Mouse (Mus musculus) hindbrain, postnatal 0 days (tissue): ENCODE results near the gene Pcare. TPM values are rescaled to one million over a fixed set of nuclear protein-coding genes. Genes with fewer than 3 reads are reported as not detected.
"Not testable (repeated sequence)": the region's sequence is repeated elsewhere in the genome, so short reads cannot be mapped to it uniquely, and the experiment has no call there.

Experiments
- ATAC-seq: fragments of 200-750 bp; cut with Nextera tagmentation; 2 replicates; pipeline ENCODE4 v1.8.0; 2017; ENCODE audit warnings: mild to moderate bottlenecking, moderate TSS enrichment, moderate library complexity
- DNase-seq: peaks from one replicate; pipeline ENCODE4 v3.0.0-alpha.2; 2015; ENCODE audit warnings: low spot score
- H3K27ac ChIP-seq: fragments of 300-500 bp; sonication (generic); 2 replicates; pipeline ENCODE4 v1.5.1; 2014; ENCODE audit warnings: mild to moderate bottlenecking
- H3K27me3 ChIP-seq: fragments of 300-500 bp; sonication (generic); 2 replicates; pipeline ENCODE4 v1.6.1; 2014; ENCODE audit warnings: low read length, mixed read lengths; ENCODE audit not compliant: insufficient read depth
- H3K36me3 ChIP-seq: fragments of 300-500 bp; sonication (generic); 2 replicates; pipeline ENCODE4 v1.6.1; 2014; ENCODE audit warnings: low read length, mixed read lengths; ENCODE audit not compliant: insufficient read depth
- H3K4me1 ChIP-seq: fragments of 300-500 bp; sonication (generic); 2 replicates; pipeline ENCODE4 v1.6.1; 2014; ENCODE audit warnings: antibody characterized with exemption, low read length, mixed read lengths; ENCODE audit not compliant: insufficient read depth
- H3K4me2 ChIP-seq: fragments of 300-500 bp; sonication (generic); 2 replicates; pipeline ENCODE4 v1.6.1; 2014; ENCODE audit warnings: low read depth, mild to moderate bottlenecking, low read length, moderate library complexity, mixed read lengths
- H3K4me3 ChIP-seq: fragments of 300-500 bp; sonication (generic); 2 replicates; pipeline ENCODE4 v1.5.1; 2014; ENCODE audit warnings: low read length
- H3K9ac ChIP-seq: fragments of 300-500 bp; sonication (generic); replicated peaks from 2 replicates; pipeline ENCODE4 v1.6.1; 2014; ENCODE audit warnings: mild to moderate bottlenecking, low read length, moderate library complexity, mixed read lengths
- H3K9me3 ChIP-seq: fragments of 300-500 bp; sonication (generic); 2 replicates; pipeline ENCODE4 v1.6.1; 2016; ENCODE audit warnings: low read length, mixed read lengths
- CTCF ChIP-seq: IDR thresholded peaks from 2 replicates; pipeline ENCODE4 v1.5.1; 2016; ENCODE audit warnings: antibody characterized with exemption, control low read depth, low read depth
- WGBS: fragments of 180-500 bp; shearing (Covaris S2); extraction: QIAGEN DNeasy Blood & Tissue Kit; methylation state at CpG from one replicate; pipeline ENCODE4 v1.1.7; 2014; 5-methylcytosine and 5-hydroxymethylcytosine counted together
- polyA plus RNA-seq: library from polyadenylated mRNA; unstranded; fragments of >200 nt; fragmentation: Nextera tagmentation; extraction: Ambion mirVana; gene quantifications from 2 replicates; pipeline ENCODE4 v1.2.1, GENCODE M21; 2015
- total RNA-seq: library from RNA; depleted of rRNA; stranded (reverse); fragments of >200 nt; gene quantifications from 2 replicates; pipeline ENCODE4 v1.2.3, GENCODE M21; 2014

Pcare gene
- total and polyA plus RNA-seq, 2 experiments from 2014 or later: not detected

DNA sequence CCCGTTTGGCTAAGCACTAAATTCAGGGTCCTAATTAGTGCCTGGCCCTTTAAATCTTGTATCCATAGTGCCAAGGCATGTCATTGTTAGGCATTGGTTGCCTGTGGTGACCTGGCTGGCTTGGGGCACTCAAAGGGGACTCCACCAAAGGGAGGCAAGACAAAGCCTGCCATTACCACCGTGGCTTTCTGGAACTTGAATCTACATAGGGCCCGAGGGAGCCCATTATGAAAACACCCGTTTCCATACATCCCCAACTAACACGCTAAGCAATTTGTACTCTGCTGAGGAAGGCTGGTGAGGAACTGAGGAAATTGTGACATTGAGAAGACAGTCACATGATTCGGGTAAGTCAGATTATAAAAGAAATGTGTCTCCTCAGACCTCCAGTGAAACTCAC, 16.9 kb upstream of the Pcare start:
- Histone ChIP-seq H3K36me3 (no peaks in the 10 kb centered on the region), H3K27me3 (no peaks in the 10 kb centered on the region), H3K4me1 (no peaks in the 10 kb centered on the region), H3K4me3 (no peak overlapping the region), H3K4me2 (peak overlapping the region; percentile 14; the same call in 1 of the 2 replicates), H3K9ac (no peak overlapping the region), H3K27ac (no peak overlapping the region), H3K9me3 (no peaks in the 10 kb centered on the region)
- WGBS: 9% methylated on average over 6 of the region's 6 CpGs
- DNase-seq (peak; percentile 63), ATAC-seq (peak; percentile 69; the same call in 1 of the 2 replicates)
- no peak for TF ChIP-seq CTCF

DNA sequence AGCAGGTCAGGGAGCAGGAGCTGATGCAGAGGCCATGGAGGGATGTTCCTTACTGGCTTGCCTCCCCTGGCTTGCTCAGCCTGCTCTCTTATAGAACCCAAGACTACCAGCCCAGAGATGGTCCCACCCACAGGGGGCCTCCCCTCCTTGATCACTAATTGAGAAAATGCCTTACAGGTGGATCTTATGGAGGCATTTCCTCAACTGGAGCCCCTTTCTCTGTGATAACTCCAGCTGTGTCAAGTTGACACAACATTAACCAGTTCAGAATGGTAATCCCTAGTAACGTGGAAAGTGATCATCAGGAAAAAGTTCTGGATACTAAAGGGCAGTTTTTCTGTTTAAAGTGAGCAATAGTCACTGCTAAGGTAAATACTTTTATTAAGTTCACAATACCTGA, 15.5 kb upstream of the Pcare start, which contains the start of gene Clip4:
Clip4 (plus strand) TSS at position 301 of the 400 bp plus-strand sequence.
- not testable (repeated sequence) for H3K27me3 ChIP-seq, H3K9ac ChIP-seq, H3K36me3 ChIP-seq, H3K4me1 ChIP-seq, H3K9me3 ChIP-seq, H3K4me3 ChIP-seq, H3K4me2 ChIP-seq, ATAC-seq, H3K27ac ChIP-seq, DNase-seq
- WGBS: 90% methylated on average over 1 of the region's 1 CpGs

DNA sequence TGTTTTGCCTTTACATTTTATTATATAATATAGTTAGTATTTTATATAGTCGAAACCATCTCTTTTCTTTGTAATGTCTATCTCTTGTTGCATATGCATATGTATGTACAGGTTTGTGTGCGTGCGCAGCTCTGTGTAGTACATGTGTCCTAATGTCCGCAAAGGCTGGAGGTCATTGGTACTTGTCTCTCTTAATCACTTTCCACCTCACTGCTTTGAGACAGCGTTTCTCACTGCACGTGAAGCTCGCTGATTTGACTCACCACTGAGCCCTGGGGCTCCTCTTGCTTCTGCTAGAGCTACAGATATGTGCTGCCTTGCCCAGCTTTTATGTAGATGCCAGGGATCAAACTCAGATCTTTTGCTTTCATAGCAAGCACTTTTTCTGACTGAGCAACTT, 7.8 kb upstream of the Pcare start:
- H3K4me2 ChIP-seq: no peak overlapping the region
- WGBS: 62% methylated on average over 7 of the region's 7 CpGs

DNA sequence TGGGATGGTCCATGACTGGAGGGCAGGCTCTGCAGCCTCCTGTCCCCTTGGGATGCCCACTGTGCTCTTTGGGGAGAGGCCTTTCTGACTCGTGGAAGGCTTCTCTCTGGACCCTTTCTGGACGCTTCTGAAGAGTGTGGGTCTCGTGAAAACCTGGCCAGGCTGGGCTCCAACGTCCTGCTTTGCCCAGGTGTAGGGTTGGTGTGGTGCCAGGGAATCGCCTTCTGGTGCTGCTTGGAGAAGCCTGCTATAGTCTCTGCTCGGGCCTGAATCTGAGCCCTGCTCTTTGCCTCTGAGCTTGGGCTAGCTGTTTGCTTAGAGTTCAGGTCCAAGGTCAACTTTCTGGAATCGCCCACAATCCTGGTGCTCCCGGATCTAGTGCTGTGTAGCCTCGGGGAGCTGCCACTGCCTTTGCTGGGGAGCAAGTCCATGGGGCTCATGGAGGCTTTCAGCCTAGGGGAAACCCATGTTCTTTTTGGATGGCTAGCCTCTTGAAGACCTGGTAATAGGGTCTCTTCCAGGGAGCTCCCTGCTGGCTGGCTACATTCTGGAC, 3.0 kb downstream of the Pcare start:
- no peak for TF ChIP-seq CTCF
- H3K27me3 ChIP-seq: no peaks in the 10 kb centered on the region
- no peak overlapping the region for H3K4me3 ChIP-seq
- no peak overlapping the region for H3K4me2 ChIP-seq
- no peaks in the 10 kb centered on the region for H3K9me3 ChIP-seq
- no peak overlapping the region for H3K9ac ChIP-seq
- ATAC-seq (no peak), DNase-seq (no peak)
- WGBS: 80% methylated on average over 9 of the region's 9 CpGs
- no peak overlapping the region for H3K27ac ChIP-seq
- H3K4me1 ChIP-seq: peaks cover 13% of the 10 kb centered on the region; the same call in 1 of the 2 replicates
- no peaks in the 10 kb centered on the region for H3K36me3 ChIP-seq

More for the DNA sequence above, 7.8 kb upstream of the Pcare start:
- H3K4me3 ChIP-seq: no peak overlapping the region
- DNase-seq (no peak), ATAC-seq (no peak)
- TF ChIP-seq CTCF: no peak
- H3K36me3 ChIP-seq: no peaks in the 10 kb centered on the region
- H3K27me3 ChIP-seq: no peaks in the 10 kb centered on the region
- no peaks in the 10 kb centered on the region for H3K4me1 ChIP-seq
- no peak overlapping the region for H3K9ac ChIP-seq
- no peak overlapping the region for H3K27ac ChIP-seq
- no peaks in the 10 kb centered on the region for H3K9me3 ChIP-seq

DNA sequence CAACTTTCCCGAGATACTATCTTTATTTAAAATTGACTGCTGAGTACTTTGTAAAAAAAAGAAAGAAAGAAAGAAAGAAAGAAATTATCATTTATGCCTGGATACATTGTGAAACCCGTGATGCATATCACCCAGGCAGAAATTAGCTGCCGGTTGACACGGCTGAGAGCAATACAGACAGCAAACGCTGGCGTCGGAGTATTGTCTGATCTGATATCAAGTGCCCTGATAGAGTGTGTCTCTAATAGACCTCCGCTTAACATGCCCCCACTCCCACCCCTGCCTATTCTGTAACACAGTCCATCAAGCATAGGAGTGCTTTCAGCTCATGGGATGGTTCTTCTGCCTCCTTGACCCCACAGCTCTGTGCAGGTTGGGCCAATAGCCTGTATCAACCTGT, 5.1 kb downstream of the Pcare start:
- H3K9ac ChIP-seq: no peak overlapping the region
- WGBS: 66% methylated on average over 8 of the region's 8 CpGs
- H3K27ac ChIP-seq: no peak overlapping the region
- H3K9me3 ChIP-seq: no peaks in the 10 kb centered on the region
- H3K4me3 ChIP-seq: no peak overlapping the region
- no peaks in the 10 kb centered on the region for H3K27me3 ChIP-seq
- H3K4me1 ChIP-seq: peaks cover 13% of the 10 kb centered on the region; the same call in 1 of the 2 replicates
- ATAC-seq (no peak), DNase-seq (no peak)
- H3K36me3 ChIP-seq: no peaks in the 10 kb centered on the region
- no peak overlapping the region for H3K4me2 ChIP-seq
- TF ChIP-seq CTCF: no peak

DNA sequence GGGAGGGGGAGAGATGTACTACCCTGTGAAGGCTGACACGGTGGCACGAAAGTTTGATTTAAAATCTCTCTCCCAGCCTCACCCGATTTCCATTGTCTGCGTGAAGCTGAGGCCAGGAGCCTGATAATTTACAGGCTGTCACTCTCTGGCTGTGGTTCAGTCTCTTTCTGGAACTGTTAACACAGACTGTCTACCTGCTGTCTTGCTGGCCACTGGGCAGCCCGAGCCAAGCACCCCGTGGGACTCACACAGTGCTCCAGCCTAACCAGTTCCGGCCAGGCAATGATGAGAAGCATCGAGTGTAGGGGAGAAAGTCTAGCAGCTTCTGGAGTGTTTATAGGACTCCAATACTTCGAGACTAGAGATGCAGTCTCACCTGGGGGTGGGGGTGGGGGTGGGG, 6.6 kb downstream of the Pcare start:
- H3K9me3 ChIP-seq: no peaks in the 10 kb centered on the region
- TF ChIP-seq CTCF: no peak
- H3K9ac ChIP-seq: no peak overlapping the region
- ATAC-seq (peak; percentile 57; the same call in 1 of the 2 replicates), DNase-seq (peak; percentile 38)
- H3K27me3 ChIP-seq: no peaks in the 10 kb centered on the region
- H3K4me2 ChIP-seq: no peak overlapping the region
- 49% methylated on average over 9 of the region's 9 CpGs for WGBS
- no peak overlapping the region for H3K27ac ChIP-seq
- H3K4me3 ChIP-seq: no peak overlapping the region
- H3K36me3 ChIP-seq: no peaks in the 10 kb centered on the region
- peaks cover 13% of the 10 kb centered on the region; the same call in 1 of the 2 replicates for H3K4me1 ChIP-seq

DNA sequence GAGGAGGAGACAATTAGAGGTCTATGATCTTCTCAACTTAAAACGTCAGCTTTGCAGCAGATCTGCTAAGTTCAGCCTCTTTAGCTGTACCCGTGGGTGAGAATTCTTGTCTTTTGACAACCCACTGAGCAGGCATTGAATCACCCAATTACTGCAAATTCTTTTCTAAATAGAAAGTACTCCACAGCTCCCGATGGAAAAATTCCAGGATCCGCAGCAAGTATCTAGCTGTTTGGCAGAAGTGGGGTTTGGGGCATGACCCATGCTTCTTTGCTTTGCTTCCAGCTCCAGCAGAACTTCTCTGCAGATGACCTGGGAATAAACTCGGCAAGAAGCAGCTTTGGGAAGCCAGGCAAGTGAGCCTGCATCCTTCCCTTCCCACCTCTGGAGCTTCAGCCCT, 9.8 kb downstream of the Pcare start:
- WGBS: 19% methylated on average over 5 of the region's 5 CpGs
- Histone ChIP-seq H3K4me2 (no peak overlapping the region), H3K36me3 (no peaks in the 10 kb centered on the region), H3K27ac (no peak overlapping the region), H3K9ac (no peak overlapping the region), H3K4me3 (no peak overlapping the region), H3K9me3 (no peaks in the 10 kb centered on the region), H3K4me1 (peaks cover 13% of the 10 kb centered on the region; the same call in 1 of the 2 replicates), H3K27me3 (no peaks in the 10 kb centered on the region)
- no peak for TF ChIP-seq CTCF
- no peak for ATAC-seq
- DNase-seq: peak; percentile 43
